In genomic region chr2:168840853-168841712, GRCm38 (mm10) we compare ENCODE assay signal across 12 mouse cellular contexts.
A peak's percentile ranks its signal among the peaks of the same experiment; 100 is the strongest.
DNase-seq lines count a peak whose midpoint lies in the region; ATAC-seq and TF ChIP-seq lines count a peak whose summit lies in the region.
"Had no signal": no experiment of that assay in that cellular context is flagged by ENCODE, and none has a peak within 500 bp of the region (broad histone marks: within the 10 kb centered on the region; RNA-seq: fewer than 3 reads in every experiment).

No protein-coding gene starts in this region.

- DNase-seq in hindbrain, embryonic 10.5 days (ENCODE audit: low spot score): peak; percentile 35
- DNase-seq in hindbrain, postnatal 0 days (ENCODE audit: low spot score): no peak
- DNase-seq in embryo, embryonic 9.5 days (ENCODE audit: extremely low spot score): peak; percentile 50
- no peak for DNase-seq in urinary bladder, postnatal 4 days (ENCODE audit: low spot score in 2 of 2)
- no peak for DNase-seq in layer of hippocampus, adult 8-10 months (ENCODE audit: low spot score in 2 of 2)
- DNase-seq in right cerebral cortex, postnatal 10 days (ENCODE audit: low spot score in 2 of 2): no peak
- DNase-seq: adrenal gland, adult 2 months; cerebellum, postnatal 36 days; gastrocnemius, postnatal 25 days had no signal

- H3K4me3 ChIP-seq in hindbrain, embryonic 10.5 days: peak overlapping the region; percentile 28; the same call in 1 of the 2 replicates
- no peak overlapping the region for H3K4me3 ChIP-seq in hindbrain, postnatal 0 days (ENCODE audit: low read length)
- H3K4me3 ChIP-seq in E14TG2a.4 (replicated peaks; ENCODE audit: low read length): peak overlapping the region; percentile 63
- no peak overlapping the region for H3K4me3 ChIP-seq in liver, embryonic 15.5 days (replicated peaks)

- no peak overlapping the region for H3K9ac ChIP-seq in hindbrain, postnatal 0 days (replicated peaks; ENCODE audit: low read length)
- H3K9ac ChIP-seq in liver, embryonic 15.5 days: no peak overlapping the region

- WGBS in hindbrain, embryonic 10.5 days: under 1% methylated on average over 19 of the region's 19 CpGs
- 17% methylated on average over 19 of the region's 19 CpGs for WGBS in hindbrain, postnatal 0 days
- 3% methylated on average over 19 of the region's 19 CpGs for WGBS in liver, embryonic 15.5 days (ENCODE audit: insufficient replicate concordance)

- no peak overlapping the region for H3K4me2 ChIP-seq in hindbrain, postnatal 0 days (ENCODE audit: low read depth, low read length)
- peak overlapping the region; percentile 42 for H3K4me2 ChIP-seq in liver, embryonic 15.5 days

- H3K27ac ChIP-seq in hindbrain, embryonic 10.5 days: peak overlapping the region; percentile 81
- no peak overlapping the region for H3K27ac ChIP-seq in hindbrain, postnatal 0 days
- H3K27ac ChIP-seq in liver, embryonic 15.5 days (replicated peaks): no peak overlapping the region

- no peak for ATAC-seq in hindbrain, postnatal 0 days
- no peak for ATAC-seq in liver, embryonic 15.5 days (ENCODE audit: insufficient read depth)
- ATAC-seq: lung, postnatal 0 days had no signal

- peaks cover 57% of the 10 kb centered on the region for H3K4me1 ChIP-seq in hindbrain, embryonic 10.5 days (replicated peaks)
- no peaks in the 10 kb centered on the region for H3K4me1 ChIP-seq in hindbrain, postnatal 0 days (ENCODE audit: insufficient read depth, low read length)
- H3K4me1 ChIP-seq in E14TG2a.4 (replicated peaks; ENCODE audit: low read depth, low read length): peaks cover 88% of the 10 kb centered on the region
- H3K4me1 ChIP-seq in liver, embryonic 15.5 days (replicated peaks): peaks cover 16% of the 10 kb centered on the region

- H3K27me3 ChIP-seq in hindbrain, embryonic 10.5 days (ENCODE audit: insufficient read depth, poor library complexity, severe bottlenecking): peaks cover 45% of the 10 kb centered on the region
- peaks cover 37% of the 10 kb centered on the region for H3K27me3 ChIP-seq in hindbrain, postnatal 0 days (ENCODE audit: insufficient read depth, low read length)
- peaks cover 23% of the 10 kb centered on the region for H3K27me3 ChIP-seq in E14TG2a.4 (ENCODE audit: insufficient read depth, low read length)
- H3K27me3 ChIP-seq in liver, embryonic 15.5 days: peaks cover 77% of the 10 kb centered on the region

- no peaks in the 10 kb centered on the region for H3K36me3 ChIP-seq in hindbrain, embryonic 10.5 days
- H3K36me3 ChIP-seq in hindbrain, postnatal 0 days (ENCODE audit: insufficient read depth, low read length): no peaks in the 10 kb centered on the region
- H3K36me3 ChIP-seq in E14TG2a.4 (ENCODE audit: insufficient read depth, low read length): no peaks in the 10 kb centered on the region
- H3K36me3 ChIP-seq in liver, embryonic 15.5 days (replicated peaks): no peaks in the 10 kb centered on the region

- no peak for TF ChIP-seq CTCF in hindbrain, postnatal 0 days (IDR thresholded peaks at IDR 0.05; ENCODE audit: low read depth)
- TF ChIP-seq CTCF in E14TG2a.4 (conservative IDR thresholded peaks at IDR 0.05; ENCODE audit: low read length): no peak

- H3K9me3 ChIP-seq in hindbrain, embryonic 10.5 days: no peaks in the 10 kb centered on the region
- H3K9me3 ChIP-seq in hindbrain, postnatal 0 days (ENCODE audit: low read length): no peaks in the 10 kb centered on the region
- H3K9me3 ChIP-seq in E14TG2a.4 (ENCODE audit: low read length): no peaks in the 10 kb centered on the region
- H3K9me3 ChIP-seq in liver, embryonic 15.5 days (replicated peaks): no peaks in the 10 kb centered on the region

Comparison
In these comparisons a context has a peak if more than half of its experiments do, and no peak if none do; other contexts are left out.
1. DNase-seq: peak in hindbrain, embryonic 10.5 days (single experiment) and embryo, embryonic 9.5 days (single experiment); none in hindbrain, postnatal 0 days (single experiment), urinary bladder, postnatal 4 days (0 of 2), layer of hippocampus, adult 8-10 months (0 of 2) and right cerebral cortex, postnatal 10 days (0 of 2).
2. H3K4me3 ChIP-seq: peak in hindbrain, embryonic 10.5 days (single experiment) and E14TG2a.4 (single experiment); none in hindbrain, postnatal 0 days (single experiment) and liver, embryonic 15.5 days (single experiment).